Mouse (Mus musculus) heart, embryonic 11.5 days (tissue): ENCODE measurements at regions not wholly inside any gene's neighbourhood (a gene's known extent, or its start where the extent isn't known, plus 50 kb on each side); places are given as distances from the start of the nearest gene placed in this dataset.

ENCODE experiments used
- ATAC-seq: fragments of 200-750 bp; cut with Nextera tagmentation; replicated peaks from 2 replicates; pipeline ENCODE4 v1.8.0; 2017; ENCODE audit warnings: moderate library complexity; ENCODE audit not compliant: insufficient number of reproducible peaks, low FRiP score, low TSS enrichment
- H3K27ac ChIP-seq: fragments of 300-500 bp; sonication (generic); 2 replicates; pipeline ENCODE4 v1.5.1; 2014; ENCODE audit warnings: mild to moderate bottlenecking, low read depth, low read length
- H3K27me3 ChIP-seq: fragments of 300-500 bp; sonication (generic); 2 replicates; pipeline ENCODE4 v1.6.1; 2014; ENCODE audit warnings: mild to moderate bottlenecking, low read length, mixed read lengths; ENCODE audit not compliant: control insufficient read depth, insufficient read depth
- H3K36me3 ChIP-seq: fragments of 300-500 bp; sonication (generic); 2 replicates; pipeline ENCODE4 v1.6.1; 2014; ENCODE audit warnings: mild to moderate bottlenecking, low read length, moderate library complexity, mixed read lengths; ENCODE audit not compliant: control insufficient read depth, insufficient read depth
- H3K4me1 ChIP-seq: fragments of 300-500 bp; sonication (generic); 2 replicates; pipeline ENCODE4 v1.6.1; 2014; ENCODE audit warnings: low read length; ENCODE audit not compliant: control insufficient read depth, insufficient read depth
- H3K4me2 ChIP-seq: fragments of 300-500 bp; sonication (generic); 2 replicates; pipeline ENCODE4 v1.6.1; 2014; ENCODE audit warnings: mild to moderate bottlenecking, moderate library complexity
- H3K4me3 ChIP-seq: fragments of 300-500 bp; sonication (generic); 2 replicates; pipeline ENCODE4 v1.5.1; 2014; ENCODE audit warnings: low read depth, low read length
- H3K9ac ChIP-seq: fragments of 300-500 bp; sonication (generic); 2 replicates; pipeline ENCODE4 v1.6.1; 2014; ENCODE audit warnings: mild to moderate bottlenecking, low read depth, low read length, moderate library complexity
- H3K9me3 ChIP-seq: fragments of 300-500 bp; sonication (generic); replicated peaks from 2 replicates; pipeline ENCODE4 v1.6.1; 2016; ENCODE audit warnings: low read length; ENCODE audit not compliant: control insufficient read depth
- WGBS: fragments of 180-500 bp; shearing (Covaris S2); extraction: QIAGEN DNeasy Blood & Tissue Kit; methylation state at CpG from one replicate; pipeline ENCODE4 v1.1.7; 2014; ENCODE audit not compliant: insufficient replicate concordance; 5-methylcytosine and 5-hydroxymethylcytosine counted together

DNA sequence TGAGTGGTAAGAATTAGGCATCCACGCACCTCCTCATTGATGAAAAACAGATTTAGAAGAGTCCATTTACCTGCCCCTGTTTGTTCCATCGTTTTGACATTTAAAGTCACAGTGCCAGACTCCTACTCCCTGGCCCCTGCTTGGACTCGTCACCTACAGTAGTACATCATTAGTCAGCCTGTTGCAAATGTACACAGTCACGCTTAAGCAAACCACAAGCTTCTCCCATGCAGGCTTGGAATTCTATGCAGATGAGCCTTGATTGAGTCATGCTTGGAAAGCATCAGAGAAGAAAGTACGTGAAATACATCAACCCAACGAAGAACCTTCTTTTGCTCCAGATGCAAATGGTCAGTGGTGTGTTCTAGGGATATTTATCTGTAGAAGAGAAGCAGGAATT is 233.8 kb downstream of the Spry2 start:
- Histone ChIP-seq H3K27me3 (no peaks in the 10 kb centered on the region), H3K4me1 (no peaks in the 10 kb centered on the region)

DNA sequence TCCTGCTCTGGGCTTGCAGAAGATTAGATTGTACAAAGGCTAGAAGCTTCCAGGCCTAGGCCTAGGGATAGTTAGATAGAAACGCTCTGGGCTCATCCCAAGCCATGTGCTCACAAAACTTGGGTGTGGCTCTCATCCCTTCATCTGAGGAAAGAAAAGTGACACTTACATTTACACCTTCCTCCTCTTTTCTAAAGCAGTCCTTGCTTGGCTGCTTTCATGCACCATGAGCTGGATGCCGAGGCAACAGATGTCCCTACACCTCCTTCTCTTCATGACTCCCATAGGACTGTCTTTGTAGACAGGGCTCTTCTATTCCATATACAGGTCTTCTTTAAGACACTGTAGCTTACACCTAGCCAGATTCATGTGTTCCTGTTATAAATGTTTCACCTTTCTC is 238.3 kb downstream of the Spry2 start:
- Histone ChIP-seq H3K9ac (no peak overlapping the region), H3K4me2 (no peak overlapping the region), H3K27me3 (no peaks in the 10 kb centered on the region), H3K4me1 (no peaks in the 10 kb centered on the region), H3K36me3 (no peaks in the 10 kb centered on the region), H3K27ac (no peak overlapping the region), H3K4me3 (no peak overlapping the region), H3K9me3 (no peaks in the 10 kb centered on the region)
- ATAC-seq = no peak
- WGBS = 89% methylated on average over 2 of the region's 2 CpGs

More for the DNA sequence above, 233.8 kb downstream of the Spry2 start:
- Histone ChIP-seq H3K9ac (no peak overlapping the region), H3K27ac (no peak overlapping the region), H3K36me3 (no peaks in the 10 kb centered on the region), H3K4me3 (no peak overlapping the region), H3K4me2 (no peak overlapping the region), H3K9me3 (no peaks in the 10 kb centered on the region)
- no peak for ATAC-seq
- WGBS = 84% methylated on average over 6 of the region's 6 CpGs

DNA sequence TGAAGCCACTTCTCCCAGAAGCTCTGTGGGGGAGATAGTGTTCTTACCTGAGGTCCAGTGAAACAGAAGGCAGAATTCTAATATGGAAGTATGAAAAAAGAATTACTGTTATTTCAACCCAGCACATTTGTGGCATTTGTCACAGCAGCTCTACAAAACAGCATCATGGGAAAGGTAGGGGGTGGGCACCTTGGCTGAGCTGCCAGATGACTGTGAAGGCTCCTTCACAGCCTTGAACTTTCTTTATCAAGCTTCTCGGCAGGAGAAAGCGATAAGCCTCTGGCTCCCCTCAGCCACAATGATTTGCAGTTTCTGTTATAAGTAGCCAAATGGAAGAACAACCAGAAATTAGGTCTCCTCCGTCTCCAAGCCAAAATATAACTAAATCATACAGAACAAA is 249.5 kb downstream of the Spry2 start:
- H3K27ac ChIP-seq = no peak overlapping the region
- H3K9ac ChIP-seq = no peak overlapping the region
- no peak for ATAC-seq
- H3K36me3 ChIP-seq = no peaks in the 10 kb centered on the region
- H3K4me2 ChIP-seq = no peak overlapping the region
- no peaks in the 10 kb centered on the region for H3K27me3 ChIP-seq
- no peaks in the 10 kb centered on the region for H3K9me3 ChIP-seq
- no peaks in the 10 kb centered on the region for H3K4me1 ChIP-seq
- 39% methylated on average over 3 of the region's 3 CpGs for WGBS
- H3K4me3 ChIP-seq = no peak overlapping the region

DNA sequence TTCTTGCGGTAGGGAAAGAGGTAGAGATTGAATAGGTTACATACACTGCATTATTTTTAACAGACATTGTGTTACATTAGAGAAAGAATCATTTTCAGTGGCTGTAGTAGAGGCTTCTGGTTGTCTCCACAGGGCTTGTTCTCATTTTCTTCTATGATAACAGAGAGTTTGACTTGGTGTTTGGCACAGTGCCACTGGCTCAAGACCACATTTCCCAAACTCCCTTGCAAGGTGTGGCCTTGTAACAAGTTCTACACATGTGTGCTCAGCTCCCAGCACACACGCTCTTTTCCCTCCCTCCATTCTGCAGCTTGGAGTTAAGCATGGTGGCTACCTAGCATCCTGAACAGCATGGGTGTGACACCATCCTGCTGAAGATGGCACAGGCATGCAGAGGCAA is 252.2 kb downstream of the Spry2 start:
- Histone ChIP-seq H3K9me3 (no peaks in the 10 kb centered on the region), H3K4me2 (no peak overlapping the region), H3K4me3 (no peak overlapping the region), H3K27me3 (no peaks in the 10 kb centered on the region), H3K9ac (no peak overlapping the region), H3K36me3 (no peaks in the 10 kb centered on the region), H3K4me1 (no peaks in the 10 kb centered on the region), H3K27ac (no peak overlapping the region)
- ATAC-seq = no peak
- 85% methylated on average over 2 of the region's 2 CpGs for WGBS

DNA sequence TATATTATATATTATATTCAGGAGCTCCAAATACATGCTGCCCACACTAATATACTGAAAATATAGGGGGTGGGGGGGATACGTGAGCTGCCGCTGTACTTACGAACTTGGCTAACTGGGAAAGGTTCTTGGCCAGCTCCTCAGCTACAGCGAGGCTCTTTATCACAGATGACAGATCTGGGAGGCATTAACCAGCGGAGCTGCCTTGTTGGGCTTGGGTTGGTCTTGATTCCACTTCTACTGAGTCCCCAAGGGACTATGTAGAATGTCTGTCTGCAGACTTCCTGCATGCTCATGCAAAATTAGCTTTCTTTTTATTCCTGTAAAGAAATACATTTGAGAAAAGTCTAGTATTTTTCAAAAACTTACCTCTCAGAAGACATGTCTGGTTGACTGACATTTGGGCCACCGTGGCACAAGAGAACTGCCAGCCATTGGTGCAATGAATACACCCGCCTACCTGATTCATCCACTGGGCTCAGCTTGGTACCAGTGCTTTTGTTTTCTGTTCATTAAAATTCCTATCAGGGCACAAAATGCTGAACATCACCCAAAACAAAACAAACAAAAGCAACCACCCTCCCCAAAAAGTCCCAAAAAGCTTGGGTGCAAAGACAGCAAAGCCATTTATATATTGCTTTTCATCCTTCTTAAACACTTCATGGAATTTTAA is 253.2 kb downstream of the Spry2 start:
- no peak for ATAC-seq
- H3K36me3 ChIP-seq = no peaks in the 10 kb centered on the region
- no peak overlapping the region for H3K4me3 ChIP-seq
- H3K4me2 ChIP-seq = no peak overlapping the region
- no peak overlapping the region for H3K27ac ChIP-seq
- H3K4me1 ChIP-seq = no peaks in the 10 kb centered on the region
- H3K9ac ChIP-seq = no peak overlapping the region
- 83% methylated on average over 7 of the region's 7 CpGs for WGBS
- H3K27me3 ChIP-seq = no peaks in the 10 kb centered on the region
- no peaks in the 10 kb centered on the region for H3K9me3 ChIP-seq

DNA sequence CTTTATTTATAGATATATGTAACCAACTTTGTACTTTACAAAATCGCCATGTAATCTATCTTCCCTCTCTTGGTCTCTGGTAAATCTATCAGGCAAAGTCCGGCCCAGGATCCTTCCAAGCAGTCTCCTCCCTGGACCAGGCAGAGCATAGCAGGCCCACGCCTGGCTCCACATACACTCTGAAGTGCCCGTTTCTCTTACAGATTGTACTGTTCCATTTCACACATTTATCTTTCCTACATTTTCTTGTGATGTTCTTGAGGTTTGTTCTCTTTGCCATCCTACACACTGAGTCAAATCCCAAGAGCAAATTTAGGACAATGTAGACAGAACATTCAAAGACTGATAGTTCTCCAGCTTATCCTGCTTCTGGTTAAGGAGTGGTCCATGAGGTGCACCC is 264.3 kb downstream of the Spry2 start:
- H3K9me3 ChIP-seq = no peaks in the 10 kb centered on the region
- WGBS = 81% methylated on average over 4 of the region's 4 CpGs
- H3K4me1 ChIP-seq = no peaks in the 10 kb centered on the region
- no peaks in the 10 kb centered on the region for H3K27me3 ChIP-seq
- no peaks in the 10 kb centered on the region for H3K36me3 ChIP-seq
- H3K4me3 ChIP-seq = no peak overlapping the region
- ATAC-seq = no peak
- H3K4me2 ChIP-seq = no peak overlapping the region
- H3K27ac ChIP-seq = no peak overlapping the region
- H3K9ac ChIP-seq = no peak overlapping the region

DNA sequence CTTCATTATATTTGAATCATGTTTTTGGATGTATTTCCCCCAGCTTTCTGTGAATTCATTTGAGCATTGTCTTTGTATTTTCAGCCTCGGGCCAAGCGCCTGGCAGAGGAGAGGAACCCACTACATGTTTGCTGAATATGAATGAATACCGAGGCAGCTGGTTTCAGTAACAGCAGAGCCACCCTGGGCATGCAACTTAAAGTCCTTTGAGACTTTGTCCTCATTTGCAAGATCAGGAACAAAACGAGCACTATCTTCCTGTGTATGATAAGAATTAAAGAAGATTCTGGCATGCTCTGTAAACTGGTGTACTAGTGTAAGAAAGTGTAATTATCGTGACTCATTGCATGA is 265.0 kb downstream of the Spry2 start:
- Histone ChIP-seq H3K9me3 (no peaks in the 10 kb centered on the region), H3K36me3 (no peaks in the 10 kb centered on the region), H3K27me3 (no peaks in the 10 kb centered on the region), H3K27ac (no peak overlapping the region), H3K4me3 (no peak overlapping the region), H3K9ac (no peak overlapping the region), H3K4me1 (no peaks in the 10 kb centered on the region), H3K4me2 (no peak overlapping the region)
- 79% methylated on average over 5 of the region's 5 CpGs for WGBS
- ATAC-seq = no peak

DNA sequence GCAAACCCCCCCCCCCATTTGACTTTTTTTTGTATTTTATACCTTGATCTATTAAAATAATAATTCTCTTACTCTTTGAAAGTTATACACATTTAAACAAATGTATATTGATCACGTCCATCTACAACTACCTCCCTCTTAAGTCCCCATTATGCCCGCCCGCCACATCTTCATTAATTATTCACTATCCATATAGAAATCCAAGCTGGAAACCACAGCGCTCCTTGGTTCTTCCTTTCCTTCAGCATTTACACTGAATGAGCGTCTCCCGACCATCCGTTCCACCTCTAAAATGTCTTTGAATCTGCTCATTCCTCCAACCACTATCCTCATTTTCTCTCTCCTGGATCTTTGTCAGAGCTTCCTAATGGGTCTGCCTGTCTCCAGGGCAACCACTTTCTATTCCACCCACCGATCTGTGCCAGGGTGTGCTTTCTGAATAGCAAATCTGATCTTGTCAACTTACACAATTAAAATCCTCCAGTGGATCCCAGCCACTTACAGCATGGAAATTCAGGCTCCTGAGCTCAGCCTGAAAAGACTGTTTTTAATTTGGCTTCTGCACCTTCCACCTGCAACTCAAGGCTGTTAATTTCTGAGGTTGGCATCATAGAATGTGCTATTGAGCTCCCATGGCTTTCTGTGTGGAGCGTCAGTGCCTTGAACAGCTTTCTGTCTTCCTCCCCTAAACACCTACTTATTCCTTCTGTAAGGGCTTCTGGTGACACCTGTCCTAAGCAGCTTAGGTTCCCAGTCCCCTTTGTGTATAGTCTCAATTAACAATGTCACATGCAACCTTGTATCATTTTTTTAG is 265.5 kb downstream of the Spry2 start:
- no peak overlapping the region for H3K4me3 ChIP-seq
- no peaks in the 10 kb centered on the region for H3K27me3 ChIP-seq
- no peaks in the 10 kb centered on the region for H3K36me3 ChIP-seq
- no peaks in the 10 kb centered on the region for H3K9me3 ChIP-seq
- no peak overlapping the region for H3K9ac ChIP-seq
- no peak for ATAC-seq
- 87% methylated on average over 9 of the region's 9 CpGs for WGBS
- no peak overlapping the region for H3K27ac ChIP-seq
- H3K4me1 ChIP-seq = no peaks in the 10 kb centered on the region
- no peak overlapping the region for H3K4me2 ChIP-seq

DNA sequence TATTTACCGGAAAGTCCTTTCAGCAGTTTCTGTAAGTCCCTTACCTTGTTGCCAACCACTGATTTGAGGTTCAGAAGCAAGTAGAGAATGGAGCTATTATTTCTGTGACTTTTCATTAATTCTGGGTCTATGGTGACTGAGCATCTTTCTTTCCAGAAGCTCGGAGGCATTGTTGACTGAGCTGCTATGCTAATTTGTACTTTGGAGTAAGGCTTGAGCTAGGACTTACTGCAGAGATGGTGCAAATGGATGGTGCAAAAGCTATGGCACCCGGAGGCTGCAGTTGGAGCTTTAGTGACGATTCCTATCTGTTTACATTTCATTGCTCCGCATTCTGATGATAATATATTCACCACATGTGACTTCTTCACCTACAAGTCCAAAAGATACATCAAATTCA is 266.2 kb downstream of the Spry2 start:
- Histone ChIP-seq H3K4me3 (no peak overlapping the region), H3K4me1 (no peaks in the 10 kb centered on the region), H3K36me3 (no peaks in the 10 kb centered on the region), H3K27me3 (no peaks in the 10 kb centered on the region), H3K27ac (no peak overlapping the region), H3K9ac (no peak overlapping the region), H3K9me3 (no peaks in the 10 kb centered on the region), H3K4me2 (no peak overlapping the region)
- ATAC-seq = no peak
- WGBS = 86% methylated on average over 5 of the region's 5 CpGs
